In the genomic region with DNA sequence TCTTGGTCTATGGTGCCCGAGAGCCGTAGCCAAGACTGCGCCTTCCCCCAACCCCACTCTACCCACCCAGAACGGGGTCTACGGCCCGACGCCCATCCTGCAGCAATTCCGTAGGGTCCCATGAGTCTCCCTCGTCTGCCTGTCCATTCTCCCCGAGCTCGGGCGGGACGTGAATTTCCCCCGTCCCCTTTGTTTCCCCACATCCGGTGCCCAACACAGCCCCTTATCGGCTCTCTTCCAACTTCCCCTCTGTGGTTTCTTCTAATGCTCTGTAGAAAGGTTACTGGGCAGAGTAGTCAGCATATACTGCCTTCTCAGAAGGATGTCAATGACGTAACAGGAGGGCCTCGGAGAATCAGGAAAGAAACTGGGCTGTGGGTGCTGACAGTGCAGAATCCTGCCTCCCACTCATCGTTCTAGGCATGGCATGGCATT, we compare ENCODE assay signal across 8 mouse cellular contexts. TPM values are rescaled to one million over a fixed set of nuclear protein-coding genes. Genes with fewer than 3 reads are reported as not detected.
DNase-seq lines count a peak whose midpoint lies in the region; ATAC-seq and TF ChIP-seq lines count a peak whose summit lies in the region.

No protein-coding gene starts in this region.

- WGBS in stomach, embryonic 15.5 days, result 82% methylated on average over 19 of the region's 19 CpGs
- 83% methylated on average over 19 of the region's 19 CpGs for WGBS in stomach, postnatal 0 days
- 94% methylated on average over 19 of the region's 19 CpGs for WGBS in forebrain, embryonic 15.5 days

- TF ChIP-seq EP300 in stomach, postnatal 0 days (optimal IDR thresholded peaks at IDR 0.05), result no peak

- no peaks in the 10 kb centered on the region for H3K27me3 ChIP-seq in stomach, embryonic 15.5 days (replicated peaks)
- no peaks in the 10 kb centered on the region for H3K27me3 ChIP-seq in stomach, postnatal 0 days (ENCODE audit: control insufficient read depth, insufficient read depth, low read length)
- H3K27me3 ChIP-seq in forebrain, embryonic 15.5 days, result no peaks in the 10 kb centered on the region

- no peak for TF ChIP-seq CTCF in stomach, postnatal 0 days (IDR thresholded peaks at IDR 0.05; ENCODE audit: low read depth)

- no peak for ATAC-seq in stomach, embryonic 15.5 days (ENCODE audit: insufficient read depth, low FRiP score, low read depth)
- ATAC-seq in stomach, postnatal 0 days (ENCODE audit: low FRiP score, low TSS enrichment), result no peak
- ATAC-seq in forebrain, embryonic 15.5 days (replicated peaks), result no peak

- 0 out of 2 replicates have a peak overlapping the region, but pooled peaks have one; percentile 1 for H3K4me2 ChIP-seq in stomach, embryonic 15.5 days
- H3K4me2 ChIP-seq in stomach, postnatal 0 days (replicated peaks; ENCODE audit: low read depth), result no peak overlapping the region
- H3K4me2 ChIP-seq in forebrain, embryonic 15.5 days (replicated peaks), result no peak overlapping the region

- no peak overlapping the region for H3K9ac ChIP-seq in stomach, embryonic 15.5 days
- no peak overlapping the region for H3K9ac ChIP-seq in stomach, postnatal 0 days (ENCODE audit: low read length)
- no peak overlapping the region for H3K9ac ChIP-seq in forebrain, embryonic 15.5 days (replicated peaks)

- H3K36me3 ChIP-seq in stomach, embryonic 15.5 days, result no peaks in the 10 kb centered on the region
- H3K36me3 ChIP-seq in stomach, postnatal 0 days (ENCODE audit: control insufficient read depth, insufficient read depth, low read length), result no peaks in the 10 kb centered on the region
- no peaks in the 10 kb centered on the region for H3K36me3 ChIP-seq in forebrain, embryonic 15.5 days

- H3K4me3 ChIP-seq in stomach, embryonic 15.5 days (replicated peaks), result no peak overlapping the region
- H3K4me3 ChIP-seq in stomach, postnatal 0 days (ENCODE audit: low read depth, low read length), result no peak overlapping the region
- no peak overlapping the region for H3K4me3 ChIP-seq in forebrain, embryonic 15.5 days

- H3K27ac ChIP-seq in stomach, embryonic 15.5 days, result no peak overlapping the region
- no peak overlapping the region for H3K27ac ChIP-seq in stomach, postnatal 0 days (replicated peaks)
- no peak overlapping the region for H3K27ac ChIP-seq in forebrain, embryonic 15.5 days (replicated peaks)

- H3K9me3 ChIP-seq in stomach, embryonic 15.5 days, result no peaks in the 10 kb centered on the region
- H3K9me3 ChIP-seq in stomach, postnatal 0 days (ENCODE audit: control insufficient read depth, low read length), result no peaks in the 10 kb centered on the region
- no peaks in the 10 kb centered on the region for H3K9me3 ChIP-seq in forebrain, embryonic 15.5 days

- H3K4me1 ChIP-seq in stomach, embryonic 15.5 days, result no peaks in the 10 kb centered on the region
- no peaks in the 10 kb centered on the region for H3K4me1 ChIP-seq in stomach, postnatal 0 days (replicated peaks; ENCODE audit: control insufficient read depth, insufficient read depth)
- H3K4me1 ChIP-seq in forebrain, embryonic 15.5 days, result no peaks in the 10 kb centered on the region

- no peak for DNase-seq in stomach, postnatal 0 days (ENCODE audit: low spot score)
- DNase-seq in heart, adult 9 months (ENCODE audit: low spot score in 2 of 2), result peak; percentile 37 to 54
- DNase-seq in lung, postnatal 25 days (ENCODE audit: low spot score), result peak; percentile 36
- DNase-seq in thymus, postnatal 4 days, result peak; percentile 28
- no peak for DNase-seq in frontal cortex, postnatal 10 days (ENCODE audit: low spot score in 2 of 2)
- no peak for DNase-seq in right cerebral cortex, postnatal 4 days

RNA-seq across cellular contexts. Expression of gene Ttc39b, which starts 50.4 kb away (rescaled TPM):
- 2.2 and 3.3 TPM in 2 replicates for polyA plus RNA-seq in stomach, embryonic 15.5 days (2015; fragmentation: Nextera tagmentation; extraction: Ambion mirVana)
- 14.0 and 15.7 TPM in 2 replicates for polyA plus RNA-seq in stomach, postnatal 0 days (2015; fragmentation: Nextera tagmentation; extraction: Ambion mirVana)
- polyA plus RNA-seq in forebrain, embryonic 15.5 days (2015; fragmentation: Nextera tagmentation; extraction: Ambion mirVana), result 11.7 and 13.7 TPM in 2 replicates

Comparison
In these comparisons a context has a peak if more than half of its experiments do, and no peak if none do; other contexts are left out.
1. DNase-seq: peak in heart, adult 9 months (2 of 2), lung, postnatal 25 days (single experiment) and thymus, postnatal 4 days (single experiment); none in stomach, postnatal 0 days (single experiment), frontal cortex, postnatal 10 days (0 of 2) and right cerebral cortex, postnatal 4 days (single experiment).